Mouse (Mus musculus): Measurements from ENCODE around the gene Bfsp1. TPM values are rescaled to one million over a fixed set of nuclear protein-coding genes. Genes with fewer than 3 reads are reported as not detected.

Gene Bfsp1
- polyA plus RNA-seq, 1 experiment, result 0.35 TPM

- Histone ChIP-seq H3K36me3 (ENCODE audit: control insufficient read depth, insufficient read depth, low read length) (no peaks in the 10 kb centered on the region), H3K4me3 (ENCODE audit: control insufficient read depth, insufficient read depth, low read length) (no peak overlapping the region), H3K27me3 (ENCODE audit: control insufficient read depth, insufficient read depth, low read length) (no peaks in the 10 kb centered on the region), H3K4me1 (replicated peaks; ENCODE audit: control insufficient read depth, insufficient read depth, low read length) (no peaks in the 10 kb centered on the region), H3K27ac (ENCODE audit: control insufficient read depth, insufficient read depth, low read length) (no peak overlapping the region)
- WGBS, result 87% methylated on average over 9 of the region's 9 CpGs
- no peak for TF ChIP-seq CTCF (IDR thresholded peaks at IDR 0.05; ENCODE audit: borderline replicate concordance, control insufficient read depth, extremely low read depth, insufficient read depth, low read length, poor library complexity)
- no peak for TF ChIP-seq POLR2A (IDR thresholded peaks at IDR 0.05; ENCODE audit: control insufficient read depth, extremely low read depth, insufficient read depth, low read length, poor library complexity)
- DNase-seq, result no peak
These were observed 55.9 kb downstream of the Bfsp1 start for GRCm38 (mm10) chr2:143806924-143807664.

- Histone ChIP-seq H3K36me3 (ENCODE audit: control insufficient read depth, insufficient read depth, low read length) (no peaks in the 10 kb centered on the region), H3K4me1 (replicated peaks; ENCODE audit: control insufficient read depth, insufficient read depth, low read length) (no peaks in the 10 kb centered on the region), H3K4me3 (ENCODE audit: control insufficient read depth, insufficient read depth, low read length) (no peak overlapping the region), H3K27ac (ENCODE audit: control insufficient read depth, insufficient read depth, low read length) (no peak overlapping the region), H3K27me3 (ENCODE audit: control insufficient read depth, insufficient read depth, low read length) (no peaks in the 10 kb centered on the region)
- 84% methylated on average over 15 of the region's 15 CpGs for WGBS
- no peak for DNase-seq
- TF ChIP-seq CTCF (IDR thresholded peaks at IDR 0.05; ENCODE audit: borderline replicate concordance, control insufficient read depth, extremely low read depth, insufficient read depth, low read length, poor library complexity), result no peak
- TF ChIP-seq POLR2A (IDR thresholded peaks at IDR 0.05; ENCODE audit: control insufficient read depth, extremely low read depth, insufficient read depth, low read length, poor library complexity), result no peak
These were observed 56.6 kb downstream of the Bfsp1 start for GRCm38 (mm10) chr2:143806140-143806923.

GRCm38 (mm10) chr2:143801097-143801496 lies 61.9 kb downstream of the Bfsp1 start:
- TF ChIP-seq POLR2A (IDR thresholded peaks at IDR 0.05; ENCODE audit: control insufficient read depth, extremely low read depth, insufficient read depth, low read length, poor library complexity) (no peak), CTCF (IDR thresholded peaks at IDR 0.05; ENCODE audit: borderline replicate concordance, control insufficient read depth, extremely low read depth, insufficient read depth, low read length, poor library complexity) (no peak)
- no peaks in the 10 kb centered on the region for H3K4me1 ChIP-seq (replicated peaks; ENCODE audit: control insufficient read depth, insufficient read depth, low read length)
- no peak overlapping the region for H3K4me3 ChIP-seq (ENCODE audit: control insufficient read depth, insufficient read depth, low read length)
- 60% methylated on average over 5 of the region's 5 CpGs for WGBS
- no peaks in the 10 kb centered on the region for H3K36me3 ChIP-seq (ENCODE audit: control insufficient read depth, insufficient read depth, low read length)
- DNase-seq, result no peak
- H3K27ac ChIP-seq (ENCODE audit: control insufficient read depth, insufficient read depth, low read length), result no peak overlapping the region
- no peaks in the 10 kb centered on the region for H3K27me3 ChIP-seq (ENCODE audit: control insufficient read depth, insufficient read depth, low read length)

GRCm38 (mm10) chr2:143796335-143797013 lies 66.5 kb downstream of the Bfsp1 start:
- no peak for TF ChIP-seq POLR2A (IDR thresholded peaks at IDR 0.05; ENCODE audit: control insufficient read depth, extremely low read depth, insufficient read depth, low read length, poor library complexity)
- no peak for TF ChIP-seq CTCF (IDR thresholded peaks at IDR 0.05; ENCODE audit: borderline replicate concordance, control insufficient read depth, extremely low read depth, insufficient read depth, low read length, poor library complexity)
- DNase-seq, result no peak
- Histone ChIP-seq H3K36me3 (ENCODE audit: control insufficient read depth, insufficient read depth, low read length) (no peaks in the 10 kb centered on the region), H3K27me3 (ENCODE audit: control insufficient read depth, insufficient read depth, low read length) (no peaks in the 10 kb centered on the region), H3K27ac (ENCODE audit: control insufficient read depth, insufficient read depth, low read length) (no peak overlapping the region), H3K4me3 (ENCODE audit: control insufficient read depth, insufficient read depth, low read length) (no peak overlapping the region), H3K4me1 (replicated peaks; ENCODE audit: control insufficient read depth, insufficient read depth, low read length) (no peaks in the 10 kb centered on the region)
- 78% methylated on average over 4 of the region's 4 CpGs for WGBS

- DNase-seq, result no peak
- H3K36me3 ChIP-seq (ENCODE audit: control insufficient read depth, insufficient read depth, low read length), result no peaks in the 10 kb centered on the region
- no peak overlapping the region for H3K4me3 ChIP-seq (ENCODE audit: control insufficient read depth, insufficient read depth, low read length)
- TF ChIP-seq POLR2A (IDR thresholded peaks at IDR 0.05; ENCODE audit: control insufficient read depth, extremely low read depth, insufficient read depth, low read length, poor library complexity) (no peak), CTCF (IDR thresholded peaks at IDR 0.05; ENCODE audit: borderline replicate concordance, control insufficient read depth, extremely low read depth, insufficient read depth, low read length, poor library complexity) (no peak)
- 95% methylated on average over 4 of the region's 4 CpGs for WGBS
- H3K4me1 ChIP-seq (replicated peaks; ENCODE audit: control insufficient read depth, insufficient read depth, low read length), result no peaks in the 10 kb centered on the region
- H3K27ac ChIP-seq (ENCODE audit: control insufficient read depth, insufficient read depth, low read length), result no peak overlapping the region
- no peaks in the 10 kb centered on the region for H3K27me3 ChIP-seq (ENCODE audit: control insufficient read depth, insufficient read depth, low read length)
These were observed 67.1 kb downstream of the Bfsp1 start for GRCm38 (mm10) chr2:143795858-143796257.

GRCm38 (mm10) chr2:143789911-143790310 lies 73.1 kb downstream of the Bfsp1 start:
- Histone ChIP-seq H3K4me1 (replicated peaks; ENCODE audit: control insufficient read depth, insufficient read depth, low read length) (no peaks in the 10 kb centered on the region), H3K27ac (ENCODE audit: control insufficient read depth, insufficient read depth, low read length) (no peak overlapping the region), H3K4me3 (ENCODE audit: control insufficient read depth, insufficient read depth, low read length) (no peak overlapping the region), H3K27me3 (ENCODE audit: control insufficient read depth, insufficient read depth, low read length) (no peaks in the 10 kb centered on the region), H3K36me3 (ENCODE audit: control insufficient read depth, insufficient read depth, low read length) (no peaks in the 10 kb centered on the region)
- 86% methylated on average over 5 of the region's 5 CpGs for WGBS
- DNase-seq, result no peak
- TF ChIP-seq POLR2A (IDR thresholded peaks at IDR 0.05; ENCODE audit: control insufficient read depth, extremely low read depth, insufficient read depth, low read length, poor library complexity) (no peak), CTCF (IDR thresholded peaks at IDR 0.05; ENCODE audit: borderline replicate concordance, control insufficient read depth, extremely low read depth, insufficient read depth, low read length, poor library complexity) (no peak)

Data from thymus, adult 2 months (tissue).